Mouse (Mus musculus) spleen, postnatal 14 days (tissue): ENCODE measurements around the gene Gm10197.

Experiments used
- DNase-seq, 2 experiments: peaks; one replicate each; pipeline ENCODE4 v3.0.0; 2021 to 2022; ENCODE audit warnings: low spot score in 2 of 2

Gm10197 gene

DNA sequence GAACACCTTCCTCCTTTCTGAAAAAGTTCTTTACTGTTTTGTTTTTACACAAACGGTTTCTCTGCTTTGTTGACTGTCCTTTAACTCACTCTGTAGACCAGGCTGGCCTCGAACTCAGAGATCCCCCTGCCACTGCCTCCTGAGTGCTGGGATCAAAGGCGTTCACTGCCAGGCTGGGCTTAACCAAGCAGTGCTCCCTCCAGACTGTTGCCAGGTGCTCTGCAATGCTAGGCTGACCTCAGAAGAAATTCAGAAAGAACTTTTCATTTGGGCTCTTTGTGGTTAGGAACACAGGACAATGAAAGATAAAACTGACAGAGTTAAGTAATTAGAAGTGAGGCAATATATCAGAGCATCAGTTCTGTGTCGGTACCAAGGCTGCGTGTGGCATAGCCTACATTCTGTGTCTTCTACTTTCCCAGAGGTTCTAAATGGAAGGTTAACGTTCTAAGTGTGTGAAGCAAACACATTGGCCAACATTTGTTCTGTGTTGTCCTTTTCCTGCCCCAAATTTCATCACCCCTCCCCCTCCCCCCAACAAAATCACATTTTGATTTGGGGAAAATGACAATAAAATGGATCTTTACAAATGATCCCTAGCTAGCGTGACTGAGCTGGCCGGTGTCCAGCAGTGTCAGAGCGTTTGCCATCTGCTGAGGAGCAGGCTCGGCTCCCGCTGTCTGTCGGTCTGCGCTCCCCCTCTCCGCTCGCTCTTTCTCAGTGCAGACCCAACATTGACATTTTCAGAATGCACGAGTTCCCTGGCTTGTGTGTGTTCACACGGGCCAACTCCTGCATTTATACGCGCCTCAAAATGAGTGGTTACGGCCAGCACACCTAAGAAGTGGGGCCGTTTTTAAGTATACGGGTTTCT, 12.2 kb downstream of the Gm10197 start:
- DNase-seq: no peak

DNA sequence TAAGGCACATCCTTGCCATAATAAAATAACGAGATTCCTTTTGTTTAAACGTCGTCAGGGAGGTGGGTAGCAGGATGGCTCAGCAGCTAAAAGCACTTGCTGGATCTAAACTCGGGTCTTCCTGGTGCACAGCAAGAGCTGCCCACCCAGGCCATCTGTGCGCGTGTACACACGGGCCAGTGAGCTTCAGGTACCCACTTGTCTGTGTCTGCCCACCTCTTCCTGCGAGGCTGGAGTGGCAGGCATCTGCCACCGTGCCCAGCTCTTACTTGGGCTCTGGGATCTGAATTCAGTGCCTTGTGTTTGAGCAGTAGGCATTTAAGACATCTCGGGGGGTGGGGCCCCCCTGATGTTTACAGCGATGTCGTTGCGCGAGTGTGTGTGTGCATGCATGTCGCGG, 16.5 kb downstream of the Gm10197 start:
- no peak for DNase-seq

DNA sequence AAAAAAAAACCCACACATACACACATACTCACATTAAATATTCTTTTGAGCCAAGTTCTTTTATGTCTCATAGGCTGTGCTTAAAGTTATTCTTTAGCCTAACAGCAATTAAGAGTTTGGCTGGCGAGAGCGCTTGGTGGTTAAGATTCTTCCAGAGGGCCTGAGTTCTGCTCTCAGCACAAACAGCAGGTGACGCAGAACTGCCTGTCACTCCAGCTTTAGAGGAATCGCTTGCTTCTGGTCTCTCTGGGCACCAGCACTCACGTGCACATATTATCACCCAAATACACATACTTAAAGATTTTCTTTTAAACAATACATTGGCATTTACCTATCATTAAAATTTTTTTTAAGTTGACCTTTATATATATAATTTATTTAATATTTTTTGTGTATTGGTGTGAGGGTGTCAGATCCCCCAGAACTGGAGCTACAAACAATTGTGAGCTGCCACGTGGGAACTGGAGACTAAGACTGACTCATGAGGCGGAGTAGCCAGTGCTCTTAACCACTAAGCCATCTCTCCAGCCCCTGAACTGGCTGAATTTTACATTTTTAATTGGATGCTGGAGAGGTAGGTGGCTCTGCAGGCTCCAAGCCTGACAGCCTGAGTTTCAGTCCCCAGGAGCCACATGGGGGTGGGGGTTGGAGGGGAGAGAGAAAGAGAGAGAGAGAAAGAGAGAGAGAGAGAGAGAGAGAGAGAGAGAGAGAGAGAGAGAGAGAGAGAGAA, 17.1 kb downstream of the Gm10197 start:
- DNase-seq: no peak

DNA sequence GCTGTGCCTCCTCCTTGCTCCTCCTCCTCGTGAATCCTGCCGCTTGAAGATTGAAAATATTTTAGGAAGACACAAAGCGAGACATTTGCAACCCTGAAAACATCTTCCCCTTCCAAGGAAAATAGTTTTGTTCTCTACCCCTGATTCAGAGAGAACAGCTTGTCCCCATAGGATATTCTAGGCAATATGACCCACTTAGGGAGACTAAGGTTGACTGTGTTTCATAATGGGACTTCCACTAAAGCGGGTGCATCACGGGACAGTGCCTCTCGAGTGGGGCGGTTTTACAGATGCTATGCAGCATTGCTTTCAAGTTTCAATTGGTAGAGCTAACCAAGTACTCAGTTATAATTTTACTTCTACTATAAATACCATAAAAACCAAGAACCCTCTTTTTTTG, 17.7 kb downstream of the Gm10197 start:
- DNase-seq: no peak

DNA sequence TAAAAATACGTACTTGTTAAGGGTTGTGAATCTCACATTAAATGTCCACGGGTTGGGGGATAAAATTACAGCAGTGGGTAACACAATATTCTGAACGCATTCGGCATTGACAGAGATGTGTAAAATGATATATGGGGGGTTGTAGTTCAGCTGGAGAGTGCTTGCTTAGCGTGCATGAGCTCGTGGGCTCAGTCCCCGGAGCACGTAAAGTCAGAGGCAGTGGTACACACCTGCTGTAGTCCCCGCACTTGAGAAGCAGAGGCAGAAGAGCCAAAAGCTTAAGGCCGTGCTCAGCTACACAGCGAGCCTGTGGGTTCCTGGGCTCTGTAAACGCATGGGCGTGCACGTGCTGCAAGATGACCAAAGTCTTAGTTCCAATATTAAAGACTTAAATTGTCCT, 25.8 kb downstream of the Gm10197 start:
- no peak for DNase-seq

DNA sequence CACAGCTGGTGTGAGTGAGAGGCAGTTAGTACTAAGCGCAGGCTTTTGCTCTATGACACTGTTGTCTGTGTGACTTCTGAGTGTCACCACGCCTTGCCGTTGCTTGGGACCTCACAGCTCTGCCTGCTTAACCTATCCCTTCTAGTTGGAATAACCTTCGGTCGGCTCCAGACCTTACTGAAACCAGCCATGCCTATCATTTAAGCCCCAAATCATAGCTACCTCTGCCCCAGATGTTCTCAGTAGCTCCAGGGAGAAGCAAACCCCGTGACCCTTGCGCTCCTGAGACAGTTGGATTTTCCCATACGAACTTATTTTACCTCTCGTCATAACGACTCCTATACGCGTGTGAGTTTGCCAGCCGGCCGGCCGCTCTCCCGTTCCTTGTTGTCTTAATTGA, 27.5 kb downstream of the Gm10197 start:
- no peak for DNase-seq

DNA sequence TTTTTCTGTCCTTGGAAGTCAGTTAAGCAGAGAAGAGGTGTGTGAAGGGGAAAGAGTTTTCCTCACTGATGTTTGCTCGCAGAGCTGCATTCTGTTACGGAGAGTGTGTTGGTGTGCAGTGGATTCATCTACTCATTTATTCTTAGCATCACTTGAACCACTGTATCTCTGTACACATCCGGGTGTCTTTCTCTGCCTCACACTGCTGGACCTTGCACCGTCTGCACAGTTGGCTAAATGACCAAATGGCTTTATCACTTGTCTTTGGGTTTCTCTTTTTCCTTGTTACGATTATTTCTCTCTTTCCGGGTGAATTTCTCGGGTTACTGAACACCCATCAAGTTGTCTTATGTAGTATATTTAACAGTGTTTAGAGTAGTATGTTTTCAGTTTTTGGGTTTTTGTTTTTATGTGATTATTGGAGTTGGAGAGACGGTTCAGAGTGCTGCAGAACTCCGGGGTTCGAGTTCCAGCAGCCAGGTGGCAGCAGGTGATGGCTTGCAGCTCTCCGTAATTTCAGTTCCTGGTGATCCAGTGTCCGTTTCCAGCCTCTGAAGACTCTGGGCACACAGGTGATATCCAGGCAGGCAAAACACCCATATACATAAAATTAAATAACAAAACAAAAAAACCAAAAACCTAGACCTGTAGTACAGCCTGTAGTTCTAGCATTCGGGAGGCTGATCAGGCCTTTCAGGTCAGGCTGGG, 28.2 kb downstream of the Gm10197 start:
- no peak for DNase-seq

DNA sequence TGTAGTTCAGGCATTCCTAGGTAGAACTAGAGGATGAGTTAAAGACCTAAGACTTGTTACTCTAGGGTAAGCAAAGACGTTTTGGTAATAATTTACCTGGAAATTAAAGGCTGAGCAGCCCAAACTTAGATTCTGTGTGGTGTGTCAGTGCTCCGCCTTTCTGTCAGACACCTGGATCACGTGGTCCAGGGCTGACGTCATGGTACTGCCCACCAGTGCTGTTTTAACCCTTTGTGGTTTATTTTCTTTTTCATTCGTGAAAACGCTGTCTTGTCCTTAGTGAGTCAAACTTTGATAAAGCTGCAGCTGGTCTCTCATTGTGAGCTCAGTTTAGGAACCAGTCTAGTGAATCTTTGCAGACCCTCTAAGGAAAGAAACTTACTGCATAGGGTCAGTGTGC, 31.1 kb downstream of the Gm10197 start:
- DNase-seq: no peak

DNA sequence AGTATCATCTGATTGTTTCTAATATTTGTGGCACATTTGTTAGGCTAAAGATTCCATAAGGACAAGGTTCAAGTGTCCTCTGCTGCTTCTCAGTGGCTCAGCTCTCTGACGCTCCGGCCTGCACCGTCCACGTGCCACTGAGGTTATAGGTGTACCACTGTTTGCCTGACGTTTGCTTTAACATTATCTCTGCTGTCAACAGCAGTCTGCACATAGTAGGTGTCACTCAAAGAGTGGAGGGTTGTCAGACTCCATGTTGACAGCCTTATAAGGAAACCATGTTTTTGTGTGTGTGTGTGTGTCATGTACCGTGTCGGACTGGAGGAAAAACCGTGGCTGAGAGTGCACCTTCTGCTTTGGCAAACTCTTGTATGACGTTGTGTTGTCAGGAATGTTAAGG, 36.3 kb downstream of the Gm10197 start:
- no peak for DNase-seq

DNA sequence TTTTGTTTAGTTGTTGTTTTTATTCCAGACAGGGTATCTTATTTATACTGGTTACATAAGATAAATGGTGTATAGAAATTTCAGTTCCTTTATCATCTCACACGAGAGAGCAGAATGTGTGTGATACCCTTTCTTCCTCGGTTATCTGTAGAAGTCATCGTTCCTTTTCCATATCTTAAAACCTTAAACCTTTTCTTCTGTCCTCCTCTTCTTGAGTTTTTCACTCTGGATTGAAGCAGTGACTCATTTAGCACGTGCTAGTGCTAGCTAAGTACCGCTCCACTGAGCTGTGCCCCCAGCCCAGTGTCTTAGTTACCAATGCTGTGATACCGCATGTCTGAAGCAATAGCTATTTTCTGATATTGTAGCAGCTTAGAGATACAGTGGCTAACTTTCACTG, 37.8 kb downstream of the Gm10197 start:
- DNase-seq: no peak

DNA sequence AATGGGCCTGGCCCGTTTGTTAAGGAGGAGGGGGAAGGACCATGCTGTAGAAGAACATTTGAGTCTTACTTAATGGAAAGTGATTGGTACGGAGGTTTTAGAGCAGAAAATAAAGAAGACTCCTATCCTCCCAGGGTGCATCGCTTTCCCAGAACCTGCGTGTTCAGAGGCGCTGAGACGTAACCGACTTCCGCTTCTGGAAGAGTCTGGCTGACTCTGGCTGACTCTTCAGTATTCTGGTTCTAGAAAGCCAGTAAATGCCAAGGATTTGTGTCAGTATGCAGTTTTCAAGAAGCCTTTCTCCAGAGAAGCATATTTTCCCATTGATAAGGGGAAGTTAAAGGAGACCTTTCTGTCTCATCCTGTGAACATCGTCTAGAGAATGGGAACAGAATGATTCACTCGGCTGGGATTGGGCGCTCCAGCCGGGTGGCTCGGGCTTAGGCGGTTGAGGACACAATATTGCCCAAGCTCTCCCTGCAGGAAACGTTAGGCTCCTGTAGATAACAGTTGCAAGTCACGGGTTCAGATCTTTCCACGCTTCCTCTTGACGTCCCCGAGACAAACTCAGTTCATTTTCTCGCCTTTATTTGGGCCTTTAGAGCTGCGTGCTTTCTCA, 39.6 kb downstream of the Gm10197 start:
- no peak for DNase-seq

DNA sequence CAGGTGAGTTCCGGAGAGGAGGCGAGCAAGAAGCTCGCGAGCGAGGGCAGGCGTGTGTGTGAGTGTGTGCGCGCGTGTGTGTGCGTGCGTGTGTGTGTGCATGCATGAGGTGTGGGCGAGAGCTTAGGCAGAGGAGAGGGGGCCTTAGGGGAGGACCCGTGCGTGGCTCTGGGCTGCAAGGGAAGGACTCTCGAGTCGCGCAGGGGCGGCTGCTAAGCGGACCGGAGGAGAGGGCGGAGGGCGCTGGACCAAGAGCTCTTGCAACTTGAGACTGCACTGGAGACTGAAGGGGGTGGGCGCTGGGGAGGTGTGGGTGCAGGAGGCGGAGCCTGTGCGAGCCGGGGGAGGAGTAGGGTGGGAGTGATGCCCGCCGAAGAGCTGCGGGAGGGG, 41.6 kb downstream of the Gm10197 start:
- peak; percentile 35 to 51 for DNase-seq

DNA sequence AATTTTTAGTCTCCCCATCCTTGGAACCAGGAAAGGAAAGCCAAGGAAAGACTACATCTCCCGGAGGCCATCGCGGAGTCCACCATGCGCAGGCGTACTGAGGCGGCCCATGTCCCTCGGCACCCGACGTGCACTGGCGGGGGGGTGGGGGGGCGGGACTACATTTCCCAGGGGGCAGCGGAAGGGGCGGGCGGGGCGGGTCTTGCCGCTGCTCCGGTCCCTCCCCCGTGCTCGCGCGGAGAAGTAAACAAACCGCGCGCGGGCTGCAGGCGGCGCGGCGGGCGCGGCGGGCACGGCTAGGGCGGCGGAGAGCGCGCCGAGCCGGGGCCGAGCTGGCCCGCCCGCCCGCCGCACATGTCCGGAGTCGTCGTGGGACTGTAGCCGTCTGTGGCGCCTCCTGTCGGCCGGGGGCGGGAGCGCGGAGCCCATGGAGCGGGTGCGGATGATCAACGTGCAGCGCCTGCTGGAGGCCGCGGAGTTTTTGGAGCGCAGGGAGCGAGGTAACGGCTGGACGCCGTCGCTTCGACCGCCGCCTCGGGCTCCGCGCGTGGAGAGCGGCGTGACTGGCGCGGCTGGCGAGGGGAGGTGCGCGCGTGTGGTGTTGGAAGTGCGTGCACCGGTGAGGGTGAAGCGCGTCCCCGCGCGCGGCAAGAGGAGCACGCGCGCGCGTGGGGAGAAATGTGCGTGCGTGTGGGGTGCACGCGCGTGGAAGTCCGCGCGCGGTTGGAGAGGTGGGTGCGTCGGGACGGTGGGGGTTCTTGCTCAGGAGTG, 42.2 kb downstream of the Gm10197 start:
- DNase-seq: peak; percentile 84 to 87

DNA sequence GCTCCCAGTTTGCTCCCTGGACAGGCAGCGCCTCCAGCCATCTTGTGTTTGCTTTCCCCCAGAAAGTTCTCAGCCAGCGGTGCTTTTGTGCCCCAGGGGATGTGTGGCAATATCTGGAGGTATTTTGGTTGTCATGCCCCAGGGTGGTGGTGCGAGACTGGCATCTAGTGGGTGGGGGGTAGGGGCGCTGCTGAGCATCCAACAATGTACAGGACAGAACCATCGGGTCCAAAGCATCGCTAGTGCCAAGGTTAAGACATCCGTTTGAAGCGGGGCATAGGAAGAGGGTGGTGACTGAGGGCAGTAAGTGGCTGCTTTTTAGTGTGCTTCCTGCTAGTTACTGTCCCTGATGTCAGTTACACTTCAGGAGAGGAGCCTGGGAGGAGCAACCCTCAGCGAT, 43.5 kb downstream of the Gm10197 start:
- DNase-seq: no peak

DNA sequence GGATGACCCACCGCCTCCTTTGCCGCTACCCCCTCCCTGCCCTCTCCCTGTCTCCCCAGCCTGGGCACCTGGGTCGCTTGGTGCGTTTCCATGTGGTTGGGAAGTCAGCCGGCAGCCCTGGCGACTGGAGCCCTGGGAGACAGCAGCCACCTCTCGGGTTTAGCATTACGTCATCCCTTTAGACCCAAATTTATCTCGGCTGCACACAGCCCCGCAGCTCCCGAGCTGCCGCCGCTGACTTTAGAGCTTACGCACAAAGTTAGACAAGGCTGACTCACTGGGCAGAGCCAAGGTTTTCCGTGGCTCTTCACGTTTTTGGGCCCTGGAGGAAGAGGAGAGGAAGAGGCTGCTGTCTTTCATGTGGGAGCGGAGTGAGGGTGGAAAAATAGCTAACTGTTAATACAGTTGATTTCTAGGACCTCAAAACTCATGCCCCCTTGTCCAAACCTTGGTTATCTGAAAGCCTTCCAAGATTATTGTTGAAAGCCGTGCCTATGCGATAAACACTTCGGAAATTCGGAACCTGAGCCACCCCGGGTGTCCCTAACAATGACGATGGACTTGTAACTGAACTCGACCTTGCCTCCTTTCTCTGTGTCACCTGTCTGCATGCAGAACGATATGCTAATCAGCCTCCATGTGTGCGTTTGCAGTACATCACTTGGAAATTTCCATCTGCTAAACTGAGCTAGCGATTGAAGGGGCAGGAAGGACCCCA, 45.8 kb downstream of the Gm10197 start:
- peak; percentile 44 to 58 for DNase-seq

DNA sequence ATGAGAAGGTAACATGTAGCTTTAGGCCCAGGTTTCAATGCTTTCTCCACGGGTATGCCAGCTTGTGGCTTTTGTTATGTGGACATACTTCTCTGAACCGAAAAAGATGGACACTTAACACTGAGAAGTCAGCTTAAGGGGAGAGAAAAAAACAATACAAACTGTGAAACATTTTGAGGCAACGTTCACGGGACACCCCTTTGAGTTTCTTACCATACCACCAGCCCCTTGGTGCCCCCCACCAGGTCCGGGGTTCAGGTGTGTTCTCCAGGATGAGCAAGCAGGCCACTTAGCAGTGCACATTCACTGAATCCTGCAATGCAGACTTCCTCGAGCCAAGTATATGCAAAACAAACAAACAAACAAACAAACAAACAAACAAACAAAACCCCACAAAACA, 46.7 kb downstream of the Gm10197 start:
- DNase-seq: no peak

DNA sequence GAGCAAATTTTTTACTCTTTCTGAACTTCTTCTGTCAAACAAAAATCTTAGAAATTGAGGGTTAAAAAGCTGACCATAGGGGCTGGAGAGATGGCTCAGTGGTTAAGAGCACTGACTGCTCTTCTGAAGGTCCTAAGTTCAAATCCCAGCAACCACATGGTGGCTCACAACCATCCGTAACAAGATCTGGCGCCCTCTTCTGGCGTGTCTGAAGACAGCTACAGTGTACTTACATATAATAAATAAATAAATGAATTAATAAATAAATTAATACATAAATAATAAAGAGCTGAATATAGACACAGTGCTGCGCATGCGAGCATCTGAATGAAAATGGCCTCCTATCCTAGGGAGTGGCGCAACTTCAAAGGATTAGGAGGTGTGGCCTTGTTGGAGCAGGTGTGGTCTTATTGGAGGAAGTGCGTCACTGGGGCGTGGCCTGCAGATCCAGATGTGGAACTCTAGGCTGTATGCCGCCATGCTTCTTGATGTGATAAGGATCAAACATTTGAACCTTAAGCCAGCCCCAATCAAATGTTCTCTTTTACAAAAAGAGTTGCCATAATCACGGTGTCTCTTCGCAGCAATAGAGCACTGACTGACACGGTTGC, 49.0 kb downstream of the Gm10197 start:
- no peak for DNase-seq
